Mouse (Mus musculus) limb, embryonic 15.5 days (tissue): ENCODE measurements at regions not wholly inside any gene's neighbourhood (a gene's known extent, or its start where the extent isn't known, plus 50 kb on each side); places are given as distances from the start of the nearest gene placed in this dataset.

Experiments used
- ATAC-seq: fragments of 200-750 bp; cut with Nextera tagmentation; 2 replicates; pipeline ENCODE4 v1.8.0; 2017; ENCODE audit warnings: low read depth, moderate TSS enrichment; ENCODE audit not compliant: insufficient number of reproducible peaks, low FRiP score, low TSS enrichment
- H3K27ac ChIP-seq: fragments of 300-500 bp; sonication (generic); 2 replicates; pipeline ENCODE4 v1.5.1; 2015; ENCODE audit warnings: moderate library complexity, mild to moderate bottlenecking, inconsistent platforms
- H3K27me3 ChIP-seq: fragments of 300-500 bp; sonication (generic); 2 replicates; pipeline ENCODE4 v1.6.1; 2015; ENCODE audit warnings: inconsistent platforms
- H3K36me3 ChIP-seq: fragments of 300-500 bp; sonication (generic); 2 replicates; pipeline ENCODE4 v1.6.1; 2015; ENCODE audit warnings: inconsistent platforms
- H3K4me1 ChIP-seq: fragments of 300-500 bp; sonication (generic); 2 replicates; pipeline ENCODE4 v1.6.1; 2015; ENCODE audit warnings: inconsistent platforms
- H3K4me2 ChIP-seq: fragments of 300-500 bp; sonication (generic); 2 replicates; pipeline ENCODE4 v1.6.1; 2015; ENCODE audit warnings: mild to moderate bottlenecking, inconsistent platforms
- H3K4me3 ChIP-seq: fragments of 300-500 bp; sonication (generic); 2 replicates; pipeline ENCODE4 v1.5.1; 2015; ENCODE audit warnings: mild to moderate bottlenecking, inconsistent platforms
- H3K9ac ChIP-seq: fragments of 300-500 bp; sonication (generic); 2 replicates; pipeline ENCODE4 v1.6.1; 2015; ENCODE audit warnings: inconsistent platforms
- H3K9me3 ChIP-seq: fragments of 300-500 bp; sonication (generic); 2 replicates; pipeline ENCODE4 v1.6.1; 2016; ENCODE audit warnings: inconsistent platforms
- WGBS: fragments of 180-500 bp; shearing (Covaris S2); methylation state at CpG from one replicate; pipeline ENCODE4 v1.1.7; 2015; 5-methylcytosine and 5-hydroxymethylcytosine counted together

DNA sequence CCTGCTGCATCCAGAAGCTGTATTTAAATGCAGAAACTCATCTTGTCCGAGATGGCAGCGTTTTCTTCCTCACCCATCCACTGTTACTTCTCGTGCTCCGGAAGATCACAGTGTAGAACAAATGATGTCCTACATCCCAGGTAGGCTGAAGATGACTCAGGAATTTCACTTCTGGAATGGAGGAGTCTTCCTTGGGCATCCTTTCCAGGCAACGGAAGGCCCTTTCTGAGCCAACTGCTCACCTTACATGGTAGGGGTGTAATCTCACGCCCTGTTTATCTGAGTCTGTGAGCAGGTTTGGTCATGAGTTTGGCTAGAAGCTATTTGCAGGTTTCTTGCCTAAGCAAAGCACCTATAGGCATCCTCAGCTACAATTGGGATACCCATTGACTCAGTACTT is 176.9 kb downstream of the Gm19410 start:
- Histone ChIP-seq H3K27me3 (no peaks in the 10 kb centered on the region), H3K9me3 (no peaks in the 10 kb centered on the region), H3K9ac (no peak overlapping the region), H3K4me2 (no peak overlapping the region), H3K4me1 (0 out of 2 replicates have a peak, but pooled peaks cover 2% of the 10 kb centered on the region), H3K27ac (no peak overlapping the region), H3K4me3 (no peak overlapping the region), H3K36me3 (no peaks in the 10 kb centered on the region)
- WGBS, result 88% methylated on average over 6 of the region's 6 CpGs
- no peak for ATAC-seq

DNA sequence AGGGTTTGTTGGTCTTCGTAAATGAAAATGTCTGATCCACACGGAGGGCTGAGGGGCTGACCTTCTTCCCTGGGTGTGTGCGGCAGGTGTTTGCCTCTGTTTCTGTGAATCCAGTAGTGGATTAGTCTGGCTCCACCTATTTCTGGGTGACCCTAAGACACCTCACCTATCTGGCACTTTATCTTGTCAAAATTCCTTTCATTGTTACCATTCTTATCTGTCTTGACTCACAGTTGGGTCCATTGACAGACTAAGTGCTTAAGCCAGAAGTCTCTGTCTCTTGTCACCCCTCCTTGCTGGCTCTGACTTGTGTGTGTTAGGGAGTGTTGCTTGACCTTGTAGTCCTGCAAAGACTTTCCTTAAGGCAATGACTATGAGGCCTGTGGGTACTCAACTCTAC is 178.1 kb downstream of the Gm19410 start:
- no peak for ATAC-seq
- WGBS, result 79% methylated on average over 3 of the region's 3 CpGs

DNA sequence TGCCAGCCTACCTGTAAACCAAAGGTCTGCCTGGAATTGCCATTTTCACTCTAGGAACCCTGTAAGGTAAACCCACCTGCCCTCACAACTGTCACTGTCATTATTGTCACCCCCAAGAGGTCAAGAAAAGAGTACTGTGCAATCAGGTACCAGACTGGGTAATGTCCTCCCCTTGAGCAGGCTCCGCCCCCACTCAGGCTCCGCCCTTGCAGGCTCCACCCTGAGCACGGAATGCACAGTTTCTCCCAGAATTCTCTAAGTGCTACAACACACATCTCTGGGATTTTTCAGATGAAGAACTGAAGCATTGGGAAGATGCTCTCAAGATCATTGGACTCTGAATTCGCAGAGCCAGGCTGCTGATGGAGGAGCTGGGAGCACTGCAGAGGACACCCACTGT is 178.9 kb downstream of the Gm19410 start:
- 81% methylated on average over 4 of the region's 4 CpGs for WGBS

More for the DNA sequence above, 178.1 kb downstream of the Gm19410 start:
- Histone ChIP-seq H3K4me3 (no peak overlapping the region), H3K4me2 (no peak overlapping the region), H3K9ac (no peak overlapping the region), H3K9me3 (no peaks in the 10 kb centered on the region), H3K27ac (no peak overlapping the region), H3K4me1 (0 out of 2 replicates have a peak, but pooled peaks cover 2% of the 10 kb centered on the region), H3K27me3 (no peaks in the 10 kb centered on the region), H3K36me3 (no peaks in the 10 kb centered on the region)

DNA sequence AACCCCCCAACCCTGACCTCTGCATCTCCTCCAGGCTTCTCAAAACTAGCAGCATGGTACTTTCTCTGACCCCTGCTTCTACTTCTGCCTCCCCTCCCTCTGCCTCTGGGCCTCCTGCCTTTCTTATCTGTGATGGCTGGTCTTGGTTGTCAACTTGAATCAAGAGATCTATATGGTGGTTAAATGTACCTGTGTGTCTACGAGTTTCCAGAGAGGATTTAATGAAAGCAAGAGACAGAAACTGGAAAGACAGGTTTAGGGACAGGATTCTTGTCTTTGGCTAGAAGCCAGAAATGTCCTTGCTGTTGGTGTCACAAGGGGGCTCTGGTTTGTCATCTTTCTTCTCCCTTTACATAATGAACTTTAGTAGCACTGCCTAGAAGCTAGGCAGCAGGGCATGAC is 180.9 kb downstream of the Gm19410 start:
- ATAC-seq, result no peak
- H3K27ac ChIP-seq, result no peak overlapping the region
- H3K4me1 ChIP-seq, result peaks cover 10% of the 10 kb centered on the region
- H3K36me3 ChIP-seq, result no peaks in the 10 kb centered on the region
- H3K4me2 ChIP-seq, result no peak overlapping the region
- 42% methylated on average over 1 of the region's 1 CpGs for WGBS
- no peak overlapping the region for H3K9ac ChIP-seq
- H3K27me3 ChIP-seq, result no peaks in the 10 kb centered on the region
- H3K9me3 ChIP-seq, result no peaks in the 10 kb centered on the region
- no peak overlapping the region for H3K4me3 ChIP-seq

More for the DNA sequence above, 178.9 kb downstream of the Gm19410 start:
- no peak overlapping the region for H3K9ac ChIP-seq
- no peak for ATAC-seq
- H3K4me1 ChIP-seq, result peaks cover 10% of the 10 kb centered on the region
- no peak overlapping the region for H3K27ac ChIP-seq
- no peaks in the 10 kb centered on the region for H3K9me3 ChIP-seq
- no peaks in the 10 kb centered on the region for H3K36me3 ChIP-seq
- H3K4me3 ChIP-seq, result no peak overlapping the region
- no peaks in the 10 kb centered on the region for H3K27me3 ChIP-seq
- H3K4me2 ChIP-seq, result no peak overlapping the region

DNA sequence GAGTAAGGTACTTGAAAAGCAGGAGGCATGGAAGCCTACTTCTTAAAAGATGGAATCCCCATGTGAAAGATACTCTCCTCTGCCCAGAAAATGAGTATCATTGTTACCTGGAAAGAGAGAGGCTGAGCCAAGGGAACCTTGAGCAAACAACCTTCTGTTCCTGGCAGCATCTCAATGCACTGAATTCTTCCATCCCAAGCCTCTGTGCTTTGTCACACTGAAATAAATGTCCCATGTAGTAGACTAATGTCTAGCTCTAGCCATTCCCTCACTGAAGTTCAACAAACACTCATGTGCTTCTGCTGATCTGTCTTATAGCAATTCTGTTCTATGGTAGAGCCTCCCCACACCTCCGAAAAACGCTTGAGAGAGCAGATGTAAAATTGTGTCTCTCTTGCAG is 182.6 kb downstream of the Gm19410 start:
- no peak overlapping the region for H3K9ac ChIP-seq
- H3K9me3 ChIP-seq, result no peaks in the 10 kb centered on the region
- H3K27ac ChIP-seq, result peak overlapping the region; percentile 14; the same call in 1 of the 2 replicates
- H3K4me2 ChIP-seq, result no peak overlapping the region
- ATAC-seq, result no peak
- H3K27me3 ChIP-seq, result no peaks in the 10 kb centered on the region
- peaks cover 10% of the 10 kb centered on the region for H3K4me1 ChIP-seq
- no peaks in the 10 kb centered on the region for H3K36me3 ChIP-seq
- no peak overlapping the region for H3K4me3 ChIP-seq
- 64% methylated on average over 2 of the region's 2 CpGs for WGBS

DNA sequence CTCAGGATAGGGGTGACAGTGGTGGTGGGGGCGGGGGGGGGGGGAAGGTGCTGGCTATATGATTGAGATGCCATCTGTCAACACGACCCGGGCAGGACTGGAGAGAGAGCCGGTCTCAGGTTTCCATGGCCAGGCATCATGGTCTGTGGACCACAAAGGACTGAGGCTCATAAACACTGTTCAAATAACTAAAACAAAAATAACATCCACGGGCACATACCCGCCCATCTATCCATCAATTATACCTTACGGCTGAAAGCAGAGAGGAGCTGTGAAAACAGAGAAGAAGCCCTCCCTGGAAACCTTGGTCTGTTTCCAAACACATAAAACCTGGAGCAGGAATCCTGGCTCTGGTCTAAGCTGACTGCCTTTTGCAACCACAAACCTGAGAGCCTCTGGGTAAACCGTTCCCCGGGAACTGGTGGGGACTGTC is 183.2 kb downstream of the Gm19410 start:
- 7% methylated on average over 9 of the region's 9 CpGs for WGBS
- Histone ChIP-seq H3K9me3 (no peaks in the 10 kb centered on the region), H3K9ac (no peak overlapping the region), H3K4me1 (peaks cover 10% of the 10 kb centered on the region), H3K27ac (peak overlapping the region; percentile 14; the same call in 1 of the 2 replicates), H3K36me3 (no peaks in the 10 kb centered on the region), H3K4me3 (no peak overlapping the region), H3K4me2 (peak overlapping the region; percentile 17; the same call in 1 of the 2 replicates), H3K27me3 (no peaks in the 10 kb centered on the region)
- ATAC-seq, result peak; percentile 78

DNA sequence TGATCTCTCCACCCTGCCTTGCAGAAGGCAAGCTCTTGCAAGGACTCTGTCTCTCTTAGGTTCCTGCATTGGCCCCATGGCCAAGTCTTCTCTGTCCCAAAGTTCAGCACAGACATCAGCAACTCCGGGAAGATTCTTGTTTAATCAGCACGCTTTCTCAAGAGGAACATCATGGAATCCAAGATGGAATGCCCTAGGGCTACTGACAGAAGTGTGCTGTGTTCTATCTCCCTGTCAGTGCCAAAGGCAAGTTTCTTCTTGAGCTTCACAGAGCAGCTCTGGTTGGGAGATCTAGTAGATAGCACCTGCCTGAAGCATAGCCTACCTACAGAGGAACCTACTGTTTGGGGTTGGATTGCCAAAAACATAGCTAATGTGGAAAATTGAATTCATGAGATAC is 189.9 kb downstream of the Gm19410 start:
- H3K27ac ChIP-seq, result no peak overlapping the region
- no peaks in the 10 kb centered on the region for H3K36me3 ChIP-seq
- H3K4me3 ChIP-seq, result no peak overlapping the region
- 80% methylated on average over 2 of the region's 2 CpGs for WGBS
- no peaks in the 10 kb centered on the region for H3K9me3 ChIP-seq
- H3K27me3 ChIP-seq, result no peaks in the 10 kb centered on the region
- H3K9ac ChIP-seq, result no peak overlapping the region
- peaks cover 12% of the 10 kb centered on the region for H3K4me1 ChIP-seq
- no peak overlapping the region for H3K4me2 ChIP-seq
- no peak for ATAC-seq

DNA sequence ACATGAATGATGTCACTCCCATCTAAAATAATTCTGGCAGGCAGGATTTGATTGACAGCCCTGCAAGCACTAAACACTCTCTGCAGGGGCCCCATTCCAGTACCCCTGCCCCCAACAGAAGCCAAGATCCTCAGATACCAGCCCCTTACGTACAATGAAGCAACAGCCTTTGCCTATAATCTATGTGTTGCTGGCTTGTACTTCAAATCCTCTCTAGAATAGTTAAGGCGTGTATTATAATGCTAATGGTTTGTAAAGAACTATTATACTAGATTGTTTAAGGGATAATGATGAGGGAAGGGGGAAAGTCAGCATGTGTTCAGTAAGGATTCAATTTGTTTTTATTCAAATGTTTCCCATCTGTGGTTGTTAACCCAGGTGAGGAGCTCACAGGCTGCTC is 190.7 kb downstream of the Gm19410 start:
- Histone ChIP-seq H3K4me2 (no peak overlapping the region), H3K9me3 (no peaks in the 10 kb centered on the region), H3K4me1 (peaks cover 12% of the 10 kb centered on the region), H3K9ac (no peak overlapping the region), H3K27me3 (no peaks in the 10 kb centered on the region), H3K27ac (no peak overlapping the region), H3K36me3 (no peaks in the 10 kb centered on the region), H3K4me3 (no peak overlapping the region)
- WGBS, result 48% methylated on average over 2 of the region's 2 CpGs
- ATAC-seq, result no peak

DNA sequence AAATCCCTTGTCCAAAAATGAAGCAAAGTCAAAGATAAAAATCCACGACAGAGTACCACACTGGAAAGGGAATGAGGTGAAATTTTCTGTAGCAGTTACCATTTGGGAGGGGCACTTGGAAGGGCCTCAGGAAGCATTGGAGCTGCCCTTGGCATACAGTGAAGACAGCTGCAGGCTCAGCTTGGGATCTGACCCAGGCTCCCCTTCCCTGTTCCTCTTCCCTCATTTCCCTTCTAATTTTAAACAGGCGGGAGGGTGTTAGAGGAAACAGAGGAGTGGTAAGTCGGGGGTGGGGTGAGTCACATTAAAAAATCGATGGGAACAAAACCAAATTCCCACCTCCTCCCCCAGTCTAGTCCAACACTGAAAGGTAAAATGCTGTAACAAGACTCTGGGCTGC is 193.6 kb downstream of the Gm19410 start:
- no peak overlapping the region for H3K4me2 ChIP-seq
- no peaks in the 10 kb centered on the region for H3K36me3 ChIP-seq
- 0 out of 2 replicates have a peak overlapping the region, but pooled peaks have one; percentile 11 for H3K27ac ChIP-seq
- no peak; the same call in 1 of the 2 replicates for ATAC-seq
- 32% methylated on average over 4 of the region's 4 CpGs for WGBS
- H3K9me3 ChIP-seq, result no peaks in the 10 kb centered on the region
- H3K4me1 ChIP-seq, result peaks cover 28% of the 10 kb centered on the region
- no peak overlapping the region for H3K4me3 ChIP-seq
- H3K27me3 ChIP-seq, result no peaks in the 10 kb centered on the region
- H3K9ac ChIP-seq, result no peak overlapping the region

DNA sequence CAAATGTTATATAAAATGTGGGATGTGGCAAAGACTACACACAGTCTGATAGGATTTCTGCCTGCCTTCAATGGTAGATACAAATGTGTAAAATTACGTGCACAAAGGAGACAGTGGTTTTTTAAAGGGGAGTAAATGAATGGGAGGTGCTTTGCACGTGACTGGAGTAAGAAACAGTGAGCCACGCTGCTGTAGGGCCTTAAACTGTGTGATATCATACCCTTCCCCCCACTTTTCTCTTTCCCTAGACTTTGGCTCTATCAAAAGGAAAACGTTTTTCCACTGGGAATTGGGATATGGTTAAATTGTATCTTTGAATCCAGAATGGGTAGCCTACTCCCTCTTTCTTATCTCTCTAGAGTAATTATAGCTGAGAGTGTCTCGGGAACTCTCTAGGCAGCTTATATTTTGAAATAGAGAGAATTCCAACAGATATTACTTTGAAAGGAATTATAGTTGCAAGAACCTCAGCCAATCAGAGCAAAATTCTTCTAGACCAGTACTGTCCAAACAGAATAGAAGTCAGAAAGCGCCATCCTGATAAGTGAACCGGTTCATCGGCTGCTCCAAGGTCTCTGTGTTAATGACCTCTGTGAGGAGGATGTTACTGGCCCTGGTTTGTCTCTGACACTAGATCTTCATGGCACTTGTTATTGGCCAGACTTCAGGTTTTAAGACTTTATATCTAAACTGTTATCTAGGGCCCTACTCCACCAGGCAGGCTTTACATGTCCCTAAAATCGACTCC is 195.5 kb downstream of the Gm19410 start:
- 66% methylated on average over 9 of the region's 9 CpGs for WGBS
- Histone ChIP-seq H3K9me3 (no peaks in the 10 kb centered on the region), H3K4me1 (peaks cover 34% of the 10 kb centered on the region), H3K27me3 (no peaks in the 10 kb centered on the region), H3K4me3 (no peak overlapping the region), H3K27ac (peak overlapping the region; percentile 43; the same call in 1 of the 2 replicates), H3K36me3 (no peaks in the 10 kb centered on the region), H3K4me2 (no peak overlapping the region), H3K9ac (no peak overlapping the region)
- no peak for ATAC-seq

DNA sequence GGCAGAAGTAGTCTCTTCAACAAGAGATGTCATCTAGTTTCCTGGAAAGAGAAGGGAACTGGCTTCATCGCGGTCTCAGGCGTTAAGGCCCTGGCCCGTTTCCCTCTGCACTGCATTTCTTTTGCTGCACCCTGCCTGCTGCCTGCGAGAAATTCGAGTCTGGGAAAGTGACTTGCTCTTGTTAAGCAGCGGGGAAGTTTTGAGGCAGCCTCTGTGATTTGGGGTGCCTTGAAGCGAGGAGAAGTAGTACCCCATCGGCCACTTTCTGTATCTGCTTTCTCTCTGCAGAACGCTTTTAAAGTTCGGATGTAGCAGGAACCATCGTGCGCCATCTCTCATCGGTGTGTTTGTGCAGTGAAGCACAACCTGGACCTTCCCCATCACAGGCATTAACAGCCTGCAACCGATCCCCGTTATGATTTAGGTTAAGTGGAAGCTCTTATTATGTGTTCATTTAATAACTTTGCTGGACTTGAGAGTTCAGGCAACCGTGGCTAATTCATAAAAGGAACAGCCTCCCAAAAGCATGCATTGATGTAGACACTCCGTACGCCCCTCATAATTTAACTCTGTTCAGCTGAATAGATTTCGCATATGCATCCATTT is 196.1 kb downstream of the Gm19410 start:
- Histone ChIP-seq H3K27ac (peak overlapping the region; percentile 43; the same call in 1 of the 2 replicates), H3K9me3 (no peaks in the 10 kb centered on the region), H3K36me3 (no peaks in the 10 kb centered on the region), H3K4me3 (no peak overlapping the region), H3K27me3 (no peaks in the 10 kb centered on the region), H3K4me2 (no peak overlapping the region), H3K4me1 (peaks cover 32% of the 10 kb centered on the region), H3K9ac (no peak overlapping the region)
- WGBS, result 42% methylated on average over 20 of the region's 20 CpGs
- no peak for ATAC-seq

DNA sequence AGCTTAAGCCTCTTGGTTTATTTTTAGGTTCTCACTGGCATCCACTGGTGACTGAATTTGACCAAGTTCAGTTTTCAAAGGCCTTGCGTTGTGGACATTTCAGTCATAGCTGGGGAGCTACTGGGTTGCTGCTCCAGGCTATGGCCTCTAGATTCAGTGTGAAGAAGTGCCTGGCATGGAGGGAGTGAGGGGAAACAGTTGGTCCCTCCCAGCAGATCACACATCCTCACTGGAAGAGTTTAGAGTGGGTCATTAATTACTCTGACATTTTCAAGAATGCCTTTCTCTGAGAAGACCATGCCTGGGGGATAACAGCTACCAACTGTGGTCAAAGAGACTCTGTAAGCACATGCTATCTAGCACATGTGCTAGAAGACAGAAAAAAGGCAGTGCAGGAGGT is 199.3 kb downstream of the Gm19410 start:
- no peak overlapping the region for H3K4me2 ChIP-seq
- H3K9ac ChIP-seq, result no peak overlapping the region
- H3K4me1 ChIP-seq, result peaks cover 22% of the 10 kb centered on the region
- H3K9me3 ChIP-seq, result no peaks in the 10 kb centered on the region
- no peaks in the 10 kb centered on the region for H3K27me3 ChIP-seq
- ATAC-seq, result no peak
- H3K27ac ChIP-seq, result no peak overlapping the region
- H3K4me3 ChIP-seq, result no peak overlapping the region
- no peaks in the 10 kb centered on the region for H3K36me3 ChIP-seq
- 22% methylated on average over 1 of the region's 1 CpGs for WGBS
